Mouse (Mus musculus): ENCODE measurements at regions not wholly inside any gene's neighbourhood (a gene's known extent, or its start where the extent isn't known, plus 50 kb on each side); places are given as distances from the start of the nearest gene placed in this dataset.
A peak's percentile ranks its signal among the peaks of the same experiment; 100 is the strongest.

DNA sequence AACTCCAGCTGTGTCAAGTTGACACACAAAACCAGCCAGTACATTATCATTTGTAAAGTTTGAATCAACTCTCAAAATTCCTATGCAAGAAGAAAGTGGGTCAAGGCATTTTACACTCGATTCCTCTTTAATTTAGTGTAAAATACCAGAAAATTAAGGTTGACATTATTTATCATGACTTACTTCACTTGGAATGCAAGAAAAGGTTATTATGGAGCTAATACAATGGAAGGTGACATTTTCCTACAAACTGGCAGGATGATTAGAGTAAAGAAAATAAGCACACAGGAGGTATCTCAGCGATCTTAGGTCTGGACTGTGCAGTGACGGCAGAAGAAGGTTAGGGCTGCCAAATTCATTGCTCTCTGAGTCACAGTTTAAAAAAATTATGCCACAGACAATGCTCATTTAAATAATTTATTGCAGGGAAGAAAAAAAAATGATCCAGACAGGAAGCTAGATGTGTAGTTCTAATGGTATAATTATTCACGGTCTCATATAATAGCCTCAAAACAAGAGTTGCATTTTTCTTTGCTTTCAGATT is 405.2 kb downstream of the Hace1 start:
- no peak for DNase-seq

DNA sequence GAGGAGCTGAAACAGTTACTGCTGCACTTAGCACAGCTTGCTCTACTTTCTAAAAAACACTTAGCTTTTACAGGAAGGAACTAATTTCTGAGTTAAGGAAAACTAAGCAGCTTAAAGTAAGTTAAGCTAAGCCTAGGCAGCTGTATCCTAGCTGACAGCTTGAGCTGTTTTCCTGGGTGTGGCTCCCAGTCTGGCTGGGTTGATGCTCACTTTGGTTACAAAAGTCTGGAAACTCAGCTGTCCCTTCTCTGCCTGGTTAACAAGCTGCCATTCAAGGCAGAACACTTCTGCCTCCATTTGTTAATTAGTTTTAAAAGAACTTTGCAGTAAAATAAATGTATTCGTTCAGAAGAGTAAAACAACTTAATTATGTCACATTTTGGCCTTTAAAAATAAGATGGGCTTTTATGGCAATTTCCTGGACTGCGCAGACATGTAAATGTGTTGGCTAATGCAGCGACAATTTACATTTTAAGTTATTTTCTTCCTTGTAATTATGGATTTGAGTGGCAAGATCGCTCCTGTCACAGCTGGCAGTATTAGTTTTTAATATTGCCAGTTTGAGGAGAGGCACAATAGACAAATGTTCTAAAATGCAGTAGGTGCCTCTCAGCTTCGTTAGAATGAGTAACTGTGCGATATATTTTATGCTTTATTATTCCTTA is 406.2 kb downstream of the Hace1 start:
- no peak for DNase-seq

- no peak for DNase-seq
Observed at GRCm38 (mm10) chr10:45986341-45986740, 408.7 kb downstream of the Hace1 start.

GRCm38 (mm10) chr10:46006319-46006718 is 428.7 kb downstream of the Hace1 start:
- DNase-seq = no peak

- peak; percentile 21 for DNase-seq
Observed at GRCm38 (mm10) chr10:46011916-46012596, 434.4 kb downstream of the Hace1 start.

DNA sequence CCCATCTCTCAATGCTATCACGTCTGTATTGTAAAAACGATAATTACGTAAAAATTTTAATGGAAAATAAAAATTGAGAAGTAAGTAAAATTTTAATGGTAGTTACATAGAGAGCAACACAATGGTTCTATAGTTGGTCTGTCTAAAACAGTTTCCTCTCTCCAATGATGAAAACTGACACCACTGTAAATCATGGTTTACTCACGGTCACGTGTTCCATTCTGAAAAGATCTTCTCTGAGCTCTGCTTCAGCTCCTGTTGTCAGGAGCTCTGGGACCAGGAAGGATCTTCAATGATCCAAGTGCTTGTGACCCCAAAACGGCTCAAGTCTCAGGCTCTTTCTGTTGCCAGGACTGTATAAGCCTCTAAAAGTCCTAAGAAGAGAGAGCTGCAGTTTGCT is 435.0 kb downstream of the Hace1 start:
- DNase-seq = no peak

- DNase-seq = no peak
Observed at GRCm38 (mm10) chr10:46016295-46016694, 438.7 kb downstream of the Hace1 start.

GRCm38 (mm10) chr10:46045474-46046093 is 468.0 kb downstream of the Hace1 start:
- DNase-seq = no peak

GRCm38 (mm10) chr10:46046094-46046749 is 468.6 kb downstream of the Hace1 start:
- DNase-seq = no peak

DNA sequence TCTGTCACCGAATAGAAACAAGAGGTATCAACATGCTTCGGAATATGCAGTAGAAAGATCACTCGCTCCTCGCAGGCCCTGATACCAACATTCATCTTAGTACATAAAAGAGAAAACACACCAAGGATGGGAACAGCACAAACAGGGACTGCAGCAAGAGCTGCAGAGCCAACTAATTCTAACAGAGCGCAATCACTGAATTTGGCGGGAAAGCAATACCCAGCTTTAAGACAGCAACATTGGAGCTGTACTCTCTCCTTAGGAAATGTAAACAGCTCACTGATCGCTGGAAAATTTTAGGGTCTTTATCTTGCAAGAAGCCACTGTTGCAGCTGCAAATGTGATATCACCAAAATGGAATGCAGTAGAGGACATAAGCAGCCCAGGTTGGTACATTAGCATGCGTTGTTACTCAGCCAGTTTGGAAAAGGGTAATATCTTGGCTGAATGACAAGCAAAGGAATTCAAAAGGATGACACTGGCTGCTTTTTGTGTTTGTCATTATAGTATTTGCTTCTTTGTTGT is 469.3 kb downstream of the Hace1 start:
- no peak for DNase-seq

GRCm38 (mm10) chr10:46047591-46047990 is 470.0 kb downstream of the Hace1 start:
- no peak for DNase-seq

DNA sequence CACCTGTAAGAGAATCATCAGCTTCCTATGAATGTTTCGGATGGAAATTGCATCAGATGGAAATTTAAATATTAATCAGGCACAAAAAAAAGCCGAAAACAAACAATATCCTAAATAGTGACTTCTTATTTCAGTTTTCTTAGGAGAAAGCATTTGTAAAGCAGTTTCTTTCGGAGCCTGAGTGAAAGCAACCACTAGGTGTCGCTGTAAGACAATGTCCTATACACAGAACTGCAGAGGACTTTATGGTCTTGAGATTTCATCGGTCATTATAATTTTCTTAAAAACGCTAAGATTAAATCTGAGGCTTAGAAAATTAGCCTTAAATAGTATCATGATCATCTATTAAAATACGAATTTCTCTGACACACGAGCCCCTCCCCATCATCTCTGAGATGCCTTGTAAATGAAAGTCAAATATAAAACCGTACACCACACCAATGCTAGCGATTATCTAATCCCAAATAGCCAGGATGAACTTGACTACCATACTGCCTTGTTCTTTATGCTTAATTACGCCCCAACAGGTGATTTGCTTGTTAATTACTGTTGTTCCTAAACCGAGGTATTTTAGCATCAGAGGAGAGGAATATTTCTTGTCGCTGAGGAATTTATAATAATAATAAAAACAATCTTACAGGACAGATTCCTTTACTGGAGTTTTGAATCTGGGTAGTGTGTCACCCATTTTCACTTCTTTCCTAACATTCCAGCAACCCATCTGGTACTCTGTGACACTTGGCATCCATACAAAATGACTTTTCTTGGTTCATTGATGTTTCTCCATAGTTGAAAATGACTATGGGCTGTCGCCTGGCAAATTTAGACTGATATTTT is 480.0 kb downstream of the Hace1 start:
- DNase-seq = peak; percentile 24

DNA sequence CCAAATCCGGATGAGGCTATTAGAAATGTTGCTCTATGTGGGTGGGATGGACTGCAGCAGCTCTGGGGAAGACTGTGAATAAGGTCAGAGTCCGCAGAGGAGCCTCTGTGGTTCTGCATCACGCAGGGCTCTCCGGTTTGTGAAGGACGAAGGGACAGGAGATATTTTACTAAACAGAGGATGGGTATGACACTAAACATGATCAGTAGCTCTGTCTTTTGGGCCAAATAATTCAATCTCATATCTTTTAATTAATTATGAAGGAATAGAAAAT is 480.5 kb downstream of the Hace1 start:
- DNase-seq = no peak

DNA sequence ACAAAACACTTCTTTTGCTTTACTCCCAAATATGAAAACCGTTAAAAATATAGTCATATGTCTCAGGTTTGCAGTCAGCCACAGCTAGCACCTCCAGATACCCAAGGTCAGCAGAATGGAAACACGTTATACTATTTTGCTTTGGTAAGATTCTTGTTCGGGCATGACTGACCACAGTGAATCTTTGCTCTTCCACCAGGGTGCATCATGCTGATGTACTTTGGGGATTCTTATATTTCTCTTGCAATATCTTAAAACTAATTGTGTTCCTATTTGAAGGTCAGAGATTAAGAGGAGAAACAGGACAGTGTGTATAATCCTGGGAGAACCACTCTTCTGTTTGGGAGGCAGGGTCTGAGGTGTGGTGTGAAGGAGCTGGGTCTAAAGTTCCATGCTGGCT is 481.7 kb downstream of the Hace1 start:
- DNase-seq = no peak

DNA sequence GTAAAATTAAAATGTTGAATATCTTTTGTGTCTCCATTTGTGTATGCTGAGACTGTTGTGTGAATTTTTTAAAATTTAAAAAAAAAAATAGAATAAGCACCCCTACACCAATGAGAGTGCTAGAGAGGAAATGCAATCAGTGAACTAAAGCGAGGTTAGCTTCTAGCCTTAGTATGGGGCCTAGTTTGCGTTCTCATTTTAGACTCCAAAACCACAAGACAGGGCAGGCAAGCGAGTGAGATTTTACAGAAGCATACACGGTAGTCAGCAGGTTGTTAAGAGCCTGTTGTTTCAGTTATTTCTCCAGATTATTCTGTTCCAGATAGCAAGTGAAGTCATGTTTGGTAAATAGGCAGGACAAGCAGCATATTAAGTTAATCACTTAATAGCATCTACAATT is 486.2 kb downstream of the Hace1 start:
- DNase-seq = no peak

DNA sequence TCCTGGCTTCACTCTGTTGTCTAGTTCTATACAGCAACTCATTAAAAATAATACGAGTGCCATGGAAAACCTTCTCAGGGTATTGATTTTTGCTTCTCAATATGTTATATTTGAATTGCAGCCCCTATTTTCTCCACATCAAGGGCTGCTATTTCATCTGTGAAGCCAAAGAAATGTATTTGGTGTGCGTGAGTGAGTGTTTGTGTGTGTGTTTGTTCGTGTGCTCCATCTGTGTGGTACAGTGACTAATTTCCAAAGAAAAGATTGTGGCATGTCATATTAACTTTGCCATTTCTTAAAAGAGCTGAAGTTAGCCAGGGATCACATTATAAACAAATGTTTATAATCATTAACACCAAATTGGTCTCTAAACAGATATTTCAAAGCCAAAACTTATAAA is 493.1 kb downstream of the Hace1 start:
- no peak for DNase-seq

GRCm38 (mm10) chr10:46071220-46071619 is 493.6 kb downstream of the Hace1 start:
- no peak for DNase-seq

DNA sequence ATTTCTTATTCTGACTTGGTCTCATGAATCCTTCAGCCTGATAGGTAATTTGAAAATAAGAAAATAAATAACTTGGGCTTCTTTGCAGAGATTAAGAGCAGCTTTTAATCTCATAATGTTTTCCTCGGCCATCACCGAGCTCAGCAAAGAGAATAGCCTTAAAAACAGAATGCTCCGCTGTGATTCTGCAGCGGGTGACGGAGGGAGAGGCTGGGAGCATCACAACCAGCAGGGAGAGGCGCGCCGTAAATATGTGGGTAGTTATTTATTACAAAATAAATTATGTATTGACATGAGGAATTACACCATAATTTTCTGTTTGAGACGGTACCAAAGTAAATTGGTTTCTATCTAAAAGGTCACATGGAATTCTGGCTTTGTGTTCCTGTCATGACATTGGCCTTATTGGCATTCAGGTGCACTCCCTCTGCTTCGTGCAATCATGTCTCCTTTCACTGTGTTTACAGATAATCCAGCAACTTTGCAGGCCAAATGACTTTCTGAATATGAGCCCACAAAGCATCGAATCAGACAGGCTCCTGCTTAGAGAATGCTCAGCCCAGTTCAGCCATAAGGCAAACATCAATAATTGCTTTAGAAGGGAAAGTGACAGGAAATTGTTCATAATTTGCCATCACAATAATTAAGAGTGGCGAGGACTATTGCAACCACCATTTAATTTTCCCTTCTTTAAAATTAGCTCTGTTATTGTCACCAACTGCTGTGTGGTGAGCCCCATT is 494.4 kb downstream of the Hace1 start:
- no peak for DNase-seq

DNA sequence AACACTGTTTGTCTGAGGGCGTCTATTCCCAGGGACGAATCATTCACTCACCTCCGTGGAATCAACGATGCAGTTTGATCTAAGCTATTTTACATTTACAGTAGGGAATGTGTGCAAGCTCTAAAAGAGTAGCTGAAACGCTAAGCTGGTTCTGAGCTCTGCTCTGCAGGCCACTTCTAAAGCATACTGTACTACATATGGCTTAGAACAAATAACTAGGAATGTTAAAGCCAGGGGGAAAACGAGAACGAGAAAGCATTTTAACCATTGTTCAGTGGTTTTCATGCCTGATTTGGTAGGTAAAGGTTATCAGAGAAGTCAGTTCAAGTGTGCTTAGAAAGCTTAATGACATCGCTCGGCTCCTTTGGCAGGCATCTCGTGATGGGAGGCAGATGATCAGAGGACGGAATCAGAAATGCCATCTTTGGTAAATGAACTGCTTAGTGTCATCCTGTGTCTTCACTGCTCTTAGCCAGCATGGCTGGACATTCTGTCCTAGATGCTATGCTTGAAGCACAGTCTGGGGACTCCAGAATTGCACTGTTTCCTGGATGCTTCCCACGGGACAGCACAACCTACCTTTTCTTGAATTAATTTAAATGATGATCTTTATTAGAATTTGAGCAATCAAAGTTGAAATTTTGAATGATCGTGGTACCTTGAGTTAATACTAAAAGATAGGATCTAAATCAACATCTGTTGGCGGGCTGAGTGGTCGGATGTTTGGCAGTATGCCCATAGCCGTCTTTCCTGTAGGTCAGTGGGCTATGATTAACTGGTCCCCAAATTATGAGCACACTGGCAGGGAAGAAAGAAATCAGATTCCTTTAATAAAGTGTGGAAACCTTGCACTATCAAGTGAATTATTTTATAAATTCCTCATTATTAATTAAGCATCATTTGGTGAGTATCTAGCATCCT is 495.2 kb downstream of the Hace1 start:
- no peak for DNase-seq

DNA sequence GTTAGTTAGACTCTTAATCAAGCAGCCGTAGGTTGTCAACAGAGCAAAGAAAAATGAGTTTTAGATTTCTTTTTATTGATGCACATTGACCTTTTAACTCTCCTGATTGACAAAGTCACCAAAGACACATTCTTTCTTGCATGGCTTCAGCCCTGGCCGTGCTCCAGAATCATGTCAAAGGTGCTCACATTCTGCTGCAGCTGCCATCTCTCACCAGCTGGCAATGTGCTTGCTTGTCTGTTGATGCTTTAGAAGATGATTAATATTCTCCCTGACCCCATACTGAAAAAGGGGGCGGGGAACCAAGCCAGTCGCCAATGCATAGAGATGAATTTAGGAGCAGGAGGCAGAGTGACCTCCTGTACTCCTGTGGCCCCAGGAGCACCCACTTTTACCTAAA is 510.1 kb downstream of the Hace1 start:
- DNase-seq = no peak

DNA sequence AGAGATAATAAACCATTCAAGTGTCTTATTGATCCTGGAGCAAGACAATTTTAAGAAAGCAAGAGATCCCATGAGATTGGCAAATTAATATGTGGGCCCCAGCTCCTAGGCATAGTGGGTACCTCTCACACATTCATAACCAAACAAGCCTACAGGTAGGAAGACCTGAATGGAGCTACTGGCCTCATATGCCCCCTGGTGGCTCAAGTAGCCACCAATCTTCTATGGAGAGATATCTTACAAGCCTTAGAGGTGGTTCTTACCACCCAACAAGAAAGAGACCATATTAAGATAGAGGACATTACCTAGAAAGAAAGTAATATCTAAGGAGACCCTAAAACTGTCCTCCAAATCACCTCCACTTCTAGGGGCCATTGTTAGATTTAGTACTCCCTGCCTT is 523.2 kb downstream of the Hace1 start:
- DNase-seq = no peak

All from thymus, postnatal 4 days (tissue).